Mouse (Mus musculus) liver, adult 2 months (tissue): ENCODE results near the gene Doxl2. TPM values are rescaled to one million over a fixed set of nuclear protein-coding genes. Genes with fewer than 3 reads are reported as not detected.

ENCODE experiments used
- DNase-seq: peaks from one replicate; pipeline ENCODE4 v3.0.0-alpha.2; 2011; ENCODE audit warnings: low read depth, low spot score; ENCODE audit errors: extremely low read depth
- H3K27ac ChIP-seq: fragments of 200-500 bp; replicated peaks from 2 replicates; pipeline ENCODE4 v1.5.1; 2012; ENCODE audit warnings: low read depth, mild to moderate bottlenecking, control low read depth, inconsistent platforms, low read length; ENCODE audit not compliant: insufficient read depth
- H3K27me3 ChIP-seq: fragments of 200-500 bp; 2 replicates; pipeline ENCODE4 v1.6.1; 2012; ENCODE audit warnings: mild to moderate bottlenecking, moderate library complexity, low read length, inconsistent platforms; ENCODE audit not compliant: control insufficient read depth, insufficient read depth
- H3K36me3 ChIP-seq: fragments of 200-500 bp; 2 replicates; pipeline ENCODE4 v1.6.1; 2012; ENCODE audit warnings: low read length, inconsistent platforms; ENCODE audit not compliant: control insufficient read depth, insufficient read depth
- H3K4me1 ChIP-seq: fragments of 200-500 bp; 2 replicates; pipeline ENCODE4 v1.6.1; 2011; ENCODE audit warnings: low read length; ENCODE audit not compliant: control insufficient read depth, insufficient read depth
- H3K4me3 ChIP-seq: fragments of 200-500 bp; 2 replicates; pipeline ENCODE4 v1.5.1; 2011; ENCODE audit warnings: low read depth, mild to moderate bottlenecking, control low read depth, low read length, moderate library complexity; ENCODE audit not compliant: insufficient read depth
- H3K79me2 ChIP-seq: fragments of 200-500 bp; 2 replicates; pipeline ENCODE4 v1.6.1; 2012; ENCODE audit warnings: inconsistent platforms, mild to moderate bottlenecking, low read length, moderate library complexity; ENCODE audit not compliant: control insufficient read depth, insufficient read depth
- H3K9ac ChIP-seq: fragments of 200-500 bp; 2 replicates; pipeline ENCODE4 v1.6.1; 2012; ENCODE audit warnings: low read depth, mild to moderate bottlenecking, control low read depth, inconsistent platforms, low read length
- CTCF ChIP-seq: fragments of 200-500 bp; IDR thresholded peaks from 2 replicates; pipeline ENCODE4 v1.5.1; 2011; ENCODE audit warnings: low read depth, low read length, control low read depth
- POLR2A ChIP-seq: fragments of 200-500 bp; IDR thresholded peaks from 2 replicates; pipeline ENCODE4 v1.6.1; 2011; ENCODE audit warnings: low read length, control low read depth; ENCODE audit not compliant: insufficient read depth; ENCODE audit errors: extremely low read depth
- WGBS: fragments of 180-500 bp; shearing (Covaris S2); methylation state at CpG from one replicate; pipeline ENCODE4 v1.1.7; 2018; 5-methylcytosine and 5-hydroxymethylcytosine counted together
- polyA plus RNA-seq: library from polyadenylated mRNA; depleted of rRNA; stranded (reverse); fragments of >200 nt; gene quantifications from 2 replicates; pipeline ENCODE4 v1.2.3, GENCODE M21; 2012; rRNA removed
- total RNA-seq: library from RNA; depleted of rRNA; stranded (reverse); fragments of >200 nt; gene quantifications from 2 replicates; pipeline ENCODE4 v1.2.3, GENCODE M21; 2014; rRNA removed

The Doxl2 gene
- total RNA-seq (not detected in 2 replicates), polyA plus RNA-seq (not detected in 2 replicates)

GRCm38 (mm10) chr6:48974663-48975062 is at the start of gene Doxl2:
Gene Doxl2 (plus strand): TSS chr6:48974963.
- H3K9ac ChIP-seq, result no peak within 1 kb of the TSS
- WGBS, result 81% methylated on average over 2 of the region's 2 CpGs

DNA sequence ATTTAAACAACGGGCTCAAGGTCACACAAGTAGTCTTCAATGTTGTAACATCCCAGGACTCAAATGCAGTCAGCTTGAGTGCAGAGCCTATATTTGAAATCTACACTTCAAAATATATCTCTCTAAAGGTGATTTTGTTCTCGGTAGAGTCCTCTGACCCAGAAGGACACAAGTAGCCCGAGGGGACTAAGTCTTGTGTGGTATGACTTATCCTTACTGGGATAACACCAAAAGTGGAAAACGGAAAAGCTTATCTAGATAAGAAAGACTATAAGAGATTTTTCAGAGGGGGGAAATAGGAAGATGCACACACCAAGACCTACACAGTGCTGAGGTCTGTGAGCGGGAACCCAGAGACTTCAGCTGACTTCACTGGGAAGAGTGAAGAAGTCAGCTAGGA is 45.2 kb upstream of the Doxl2 start, which contains the start of gene 1600015I10Rik:
1600015I10Rik (plus strand) TSS at position 301 of the 400 bp plus-strand sequence.
- no peaks in the 10 kb centered on the region for H3K4me1 ChIP-seq
- no peak within 1 kb of the TSS for H3K4me3 ChIP-seq
- H3K79me2 ChIP-seq, result no peaks in the 10 kb centered on the region
- peaks cover 3% of the 10 kb centered on the region; the same call in 1 of the 2 replicates for H3K27me3 ChIP-seq
- DNase-seq, result no peak
- H3K27ac ChIP-seq, result no peak within 1 kb of the TSS
- no peaks in the 10 kb centered on the region for H3K36me3 ChIP-seq
- H3K9ac ChIP-seq, result no peak within 1 kb of the TSS
- TF ChIP-seq CTCF (no peak), POLR2A (no peak)
- WGBS, result 65% methylated on average over 5 of the region's 5 CpGs

More at GRCm38 (mm10) chr6:48974663-48975062, at the start of gene Doxl2:
- Histone ChIP-seq H3K36me3 (no peaks in the 10 kb centered on the region), H3K27me3 (no peaks in the 10 kb centered on the region), H3K27ac (no peak within 1 kb of the TSS), H3K4me3 (no peak within 1 kb of the TSS), H3K79me2 (no peaks in the 10 kb centered on the region), H3K4me1 (no peaks in the 10 kb centered on the region)
- no peak for DNase-seq
- no peak for TF ChIP-seq CTCF

GRCm38 (mm10) chr6:48949596-48949995 is 25.2 kb upstream of the Doxl2 start:
- no peaks in the 10 kb centered on the region for H3K79me2 ChIP-seq
- no peak overlapping the region for H3K9ac ChIP-seq
- H3K27me3 ChIP-seq, result no peaks in the 10 kb centered on the region
- no peaks in the 10 kb centered on the region for H3K4me1 ChIP-seq
- WGBS, result 70% methylated on average over 2 of the region's 2 CpGs
- no peak overlapping the region for H3K4me3 ChIP-seq
- no peaks in the 10 kb centered on the region for H3K36me3 ChIP-seq
- TF ChIP-seq POLR2A (no peak), CTCF (no peak)
- H3K27ac ChIP-seq, result no peak overlapping the region
- DNase-seq, result no peak

DNA sequence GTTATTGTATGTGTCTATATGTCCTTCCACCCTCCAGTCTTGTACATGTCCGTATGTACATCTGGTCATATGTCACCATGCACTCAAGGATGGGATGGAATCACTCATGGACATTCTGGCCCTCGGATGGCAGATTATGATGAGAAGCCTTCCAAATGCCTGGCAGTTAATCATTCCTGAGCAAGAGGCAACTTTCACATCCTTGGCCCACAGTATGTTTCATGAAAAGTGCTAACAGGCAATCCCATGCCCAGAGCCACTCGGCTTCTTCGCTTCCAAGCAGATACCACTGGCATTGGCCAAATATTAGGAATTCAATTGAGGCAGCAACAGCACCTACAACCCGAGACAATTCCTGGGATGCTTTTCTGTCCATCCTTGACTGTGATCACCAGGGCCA is 24.1 kb upstream of the Doxl2 start:
- no peaks in the 10 kb centered on the region for H3K4me1 ChIP-seq
- no peak for TF ChIP-seq POLR2A
- 91% methylated on average over 5 of the region's 5 CpGs for WGBS
- H3K27ac ChIP-seq, result no peak overlapping the region
- H3K79me2 ChIP-seq, result no peaks in the 10 kb centered on the region
- H3K27me3 ChIP-seq, result no peaks in the 10 kb centered on the region
- no peak overlapping the region for H3K9ac ChIP-seq
- DNase-seq, result no peak
- H3K36me3 ChIP-seq, result no peaks in the 10 kb centered on the region
- no peak overlapping the region for H3K4me3 ChIP-seq

DNA sequence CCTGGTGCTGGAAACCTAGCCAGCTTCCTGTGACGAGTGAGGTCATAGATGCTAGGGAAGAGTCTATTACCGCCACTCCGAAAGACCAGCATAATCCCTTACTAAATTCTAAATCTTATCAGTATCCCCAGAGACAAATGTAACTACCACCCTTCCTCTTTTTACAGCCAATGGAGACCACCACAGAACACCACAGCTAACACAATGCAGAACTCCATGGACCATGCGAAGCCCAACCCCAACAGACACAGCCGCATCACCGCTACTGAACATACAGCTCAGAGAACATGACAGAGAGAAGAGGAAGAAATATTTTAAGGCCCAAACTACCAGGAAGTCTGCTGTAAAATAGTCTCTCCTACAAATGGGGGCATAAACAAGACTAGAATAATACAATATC is 23.1 kb upstream of the Doxl2 start:
- TF ChIP-seq CTCF, result no peak
- TF ChIP-seq POLR2A, result no peak
- WGBS, result 83% methylated on average over 6 of the region's 6 CpGs

DNA sequence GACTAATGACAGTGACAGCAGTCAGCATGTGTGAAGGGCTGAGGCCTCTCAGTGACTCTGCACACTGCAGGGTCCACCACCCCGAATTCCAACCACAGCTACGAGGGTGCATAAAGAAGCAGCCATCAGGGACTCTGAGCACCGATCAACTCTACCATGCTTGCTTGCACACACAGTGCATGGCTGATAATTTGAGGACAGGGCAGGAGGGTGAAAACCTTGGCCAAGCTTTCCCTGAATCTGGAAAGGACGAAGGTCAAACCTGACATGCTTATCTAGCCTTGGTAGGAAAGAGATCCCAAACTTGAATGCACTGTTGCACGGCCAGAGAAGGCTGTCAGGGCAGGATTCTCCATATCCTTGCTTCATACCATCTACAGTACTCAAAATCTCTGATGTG is 21.5 kb upstream of the Doxl2 start:
- H3K79me2 ChIP-seq, result no peaks in the 10 kb centered on the region
- H3K4me1 ChIP-seq, result no peaks in the 10 kb centered on the region
- no peak overlapping the region for H3K27ac ChIP-seq
- H3K27me3 ChIP-seq, result no peaks in the 10 kb centered on the region
- DNase-seq, result peak; percentile 42
- WGBS, result 55% methylated on average over 5 of the region's 5 CpGs
- H3K36me3 ChIP-seq, result no peaks in the 10 kb centered on the region
- H3K9ac ChIP-seq, result no peak overlapping the region
- no peak overlapping the region for H3K4me3 ChIP-seq
- no peak for TF ChIP-seq CTCF
- no peak for TF ChIP-seq POLR2A

More for the DNA sequence above, 23.1 kb upstream of the Doxl2 start:
- Histone ChIP-seq H3K9ac (no peak overlapping the region), H3K36me3 (no peaks in the 10 kb centered on the region), H3K27ac (no peak overlapping the region), H3K4me1 (no peaks in the 10 kb centered on the region), H3K4me3 (no peak overlapping the region), H3K27me3 (no peaks in the 10 kb centered on the region), H3K79me2 (no peaks in the 10 kb centered on the region)
- DNase-seq, result no peak
